Mouse (Mus musculus) cerebellum, adult 9-10 months (tissue): ENCODE measurements around the gene Vmp1.

Experiments used
- DNase-seq: peaks from one replicate; pipeline ENCODE4 v3.0.0; 2022

Gene Vmp1

GRCm38 (mm10) chr11:86629445-86629844 lies 54.2 kb downstream of the Vmp1 start:
- no peak for DNase-seq

GRCm38 (mm10) chr11:86628448-86628847 lies 55.2 kb downstream of the Vmp1 start:
- DNase-seq = no peak

- DNase-seq = no peak
Measured at GRCm38 (mm10) chr11:86627649-86628048, 56.0 kb downstream of the Vmp1 start.

- DNase-seq = no peak
Measured at GRCm38 (mm10) chr11:86626714-86627113, 56.9 kb downstream of the Vmp1 start.

GRCm38 (mm10) chr11:86624237-86624941 lies 59.2 kb downstream of the Vmp1 start:
- DNase-seq = no peak

GRCm38 (mm10) chr11:86623402-86624010 lies 60.1 kb downstream of the Vmp1 start:
- no peak for DNase-seq

- no peak for DNase-seq
Measured at GRCm38 (mm10) chr11:86622191-86622912, 61.3 kb downstream of the Vmp1 start.

GRCm38 (mm10) chr11:86621139-86621538 lies 62.5 kb downstream of the Vmp1 start:
- DNase-seq = peak; percentile 18

GRCm38 (mm10) chr11:86618548-86619335 lies 64.9 kb downstream of the Vmp1 start:
- DNase-seq = no peak

GRCm38 (mm10) chr11:86614607-86615006 lies 69.0 kb downstream of the Vmp1 start:
- DNase-seq = no peak

GRCm38 (mm10) chr11:86614056-86614530 lies 69.5 kb downstream of the Vmp1 start:
- DNase-seq = no peak

- no peak for DNase-seq
Measured at GRCm38 (mm10) chr11:86611991-86612390, 71.6 kb downstream of the Vmp1 start.

- DNase-seq = no peak
Measured at GRCm38 (mm10) chr11:86610239-86610638, 73.4 kb downstream of the Vmp1 start.

- no peak for DNase-seq
Measured at GRCm38 (mm10) chr11:86607808-86608350, 75.8 kb downstream of the Vmp1 start.

- no peak for DNase-seq
Measured at GRCm38 (mm10) chr11:86606621-86607339, 76.9 kb downstream of the Vmp1 start.

- DNase-seq = no peak
Measured at GRCm38 (mm10) chr11:86604732-86605520, 78.7 kb downstream of the Vmp1 start.

- DNase-seq = no peak
Measured at GRCm38 (mm10) chr11:86604289-86604688, 79.3 kb downstream of the Vmp1 start.

GRCm38 (mm10) chr11:86603719-86604118 lies 79.9 kb downstream of the Vmp1 start:
- no peak for DNase-seq

GRCm38 (mm10) chr11:86602116-86602515 lies 81.5 kb downstream of the Vmp1 start:
- no peak for DNase-seq

- no peak for DNase-seq
Measured at GRCm38 (mm10) chr11:86600209-86600557, 83.5 kb downstream of the Vmp1 start.
